Mouse (Mus musculus): Measurements from ENCODE around the gene Taar8b. TPM values are rescaled to one million over a fixed set of nuclear protein-coding genes. Genes with fewer than 3 reads are reported as not detected.

Gene Taar8b
- polyA plus RNA-seq, 1 experiment, result not detected

DNA sequence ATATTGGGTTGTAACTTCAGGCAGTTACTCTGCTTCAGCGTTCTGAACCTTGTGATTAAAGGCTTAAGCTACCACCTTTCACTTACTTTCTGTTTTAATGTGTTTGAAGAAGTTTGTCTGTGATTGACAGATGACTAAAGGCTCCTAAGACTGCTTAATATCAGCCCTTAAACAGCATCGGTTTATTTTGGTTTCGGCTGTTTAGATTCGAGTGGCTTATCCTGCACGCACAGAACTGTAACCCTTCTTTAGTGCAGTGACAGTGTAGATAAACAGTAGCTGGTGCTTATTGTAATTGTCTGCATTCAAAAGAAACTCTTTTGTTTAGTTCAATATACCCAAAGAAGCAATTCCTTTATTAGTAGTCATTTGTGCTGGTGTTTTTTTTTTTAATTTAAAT lies 40.1 kb downstream of the Taar8b start:
- H3K4me1 ChIP-seq (ENCODE audit: control insufficient read depth), result peaks cover 4% of the 10 kb centered on the region
- H3K9me3 ChIP-seq (ENCODE audit: control insufficient read depth, low read length), result no peaks in the 10 kb centered on the region
- no peak for TF ChIP-seq GATA1 (IDR thresholded peaks at IDR 0.05; ENCODE audit: low read length)
- no peak for TF ChIP-seq TAL1 (IDR thresholded peaks at IDR 0.05; ENCODE audit: low read length)
- no peaks in the 10 kb centered on the region for H3K27me3 ChIP-seq (ENCODE audit: control insufficient read depth)
- H3K36me3 ChIP-seq (ENCODE audit: control insufficient read depth), result no peaks in the 10 kb centered on the region
- no peak overlapping the region for H3K4me3 ChIP-seq (replicated peaks)

DNA sequence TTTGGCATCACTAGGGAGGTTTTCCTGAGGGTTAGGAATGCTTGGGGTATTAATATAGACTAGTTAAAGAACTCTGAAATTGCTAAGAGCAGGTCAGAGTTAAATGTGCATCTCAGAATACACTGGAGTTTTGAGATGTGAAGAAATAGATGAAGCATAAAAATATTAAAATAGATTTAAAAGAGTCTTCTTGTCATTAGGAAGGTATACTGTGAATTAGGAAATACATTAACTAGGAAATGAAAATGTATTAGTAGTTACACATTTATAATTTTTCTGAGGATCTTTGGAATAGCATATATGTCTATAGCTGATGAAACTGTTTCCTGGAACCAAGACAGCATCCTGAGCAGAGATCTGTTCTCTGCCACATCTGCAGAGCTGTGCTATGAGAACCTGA lies 42.9 kb downstream of the Taar8b start, which contains the start of gene Taar7f:
Taar7f (plus strand) TSS at position 301 of the 400 bp plus-strand sequence.
- Histone ChIP-seq H3K36me3 (ENCODE audit: control insufficient read depth) (no peaks in the 10 kb centered on the region), H3K27me3 (ENCODE audit: control insufficient read depth) (no peaks in the 10 kb centered on the region), H3K4me1 (ENCODE audit: control insufficient read depth) (peaks cover 4% of the 10 kb centered on the region), H3K9me3 (ENCODE audit: control insufficient read depth, low read length) (no peaks in the 10 kb centered on the region), H3K4me3 (replicated peaks) (no peak within 1 kb of the TSS)
- TF ChIP-seq GATA1 (IDR thresholded peaks at IDR 0.05; ENCODE audit: low read length) (no peak), TAL1 (IDR thresholded peaks at IDR 0.05; ENCODE audit: low read length) (no peak)

Other genes with a start within 250 kb of the Taar8b start
- not detected in 2 replicates for gene Vnn3, start 240.8 kb downstream of the Taar8b start, polyA plus RNA-seq (2012)
- not detected in 2 replicates for gene Vnn1, start 197.6 kb downstream of the Taar8b start, polyA plus RNA-seq (2012)
- not detected in 2 replicates for gene Taar1, start 171.9 kb downstream of the Taar8b start, polyA plus RNA-seq (2012)
- not detected in 2 replicates for gene Taar2, start 153.7 kb downstream of the Taar8b start, polyA plus RNA-seq (2012)
- not detected in 2 replicates for gene Taar3, start 142.7 kb downstream of the Taar8b start, polyA plus RNA-seq (2012)
- gene Taar4, start 131.8 kb downstream of the Taar8b start, polyA plus RNA-seq (2012), result not detected in 2 replicates
- 0.03 TPM in 1 of 2 replicates, not detected in the other for gene Taar5, start 121.6 kb downstream of the Taar8b start, polyA plus RNA-seq (2012)
- not detected in 2 replicates for gene Taar6, start 106.6 kb downstream of the Taar8b start, polyA plus RNA-seq (2012)
- gene Taar7a, start 98.8 kb downstream of the Taar8b start, polyA plus RNA-seq (2012), result not detected in 2 replicates
- gene Taar7b, start 92.4 kb downstream of the Taar8b start, polyA plus RNA-seq (2012), result not detected in 2 replicates
- gene Taar7d, start 65.1 kb downstream of the Taar8b start, polyA plus RNA-seq (2012), result not detected in 2 replicates
- not detected in 2 replicates for gene Taar7e, start 54.7 kb downstream of the Taar8b start, polyA plus RNA-seq (2012)
- not detected in 2 replicates for gene Taar7f, start 42.8 kb downstream of the Taar8b start, polyA plus RNA-seq (2012)
- not detected in 2 replicates for gene Taar8a, start 15.8 kb downstream of the Taar8b start, polyA plus RNA-seq (2012)
- not detected in 2 replicates for gene Taar8c, start 9.6 kb upstream of the Taar8b start, polyA plus RNA-seq (2012)
- gene Taar9, start 17.2 kb upstream of the Taar8b start, polyA plus RNA-seq (2012), result not detected in 2 replicates
- gene Stx7, start 57.0 kb upstream of the Taar8b start, polyA plus RNA-seq (2012), result 2.2 and 2.7 TPM in 2 replicates
- not detected in 2 replicates for gene Moxd1, start 131.2 kb upstream of the Taar8b start, polyA plus RNA-seq (2012)